Mouse (Mus musculus): ENCODE measurements around the gene Smim27. TPM values are rescaled to one million over a fixed set of nuclear protein-coding genes. Genes with fewer than 3 reads are reported as not detected.

Smim27 gene
- 10 to 100 TPM; 39.7 to 44.9 TPM for total RNA-seq (2023)

GRCm38 (mm10) chr4:40269430-40270032, at the start of gene Smim27, which contains the start of gene Topors:
Gene Smim27, plus strand, starts transcription at chr4:40269579.
Gene Topors, minus strand, starts transcription at chr4:40269850.

GRCm38 (mm10) chr4:40239409-40240271, 29.7 kb upstream of the Smim27 start, which contains the start of gene Ddx58:
Gene Ddx58, minus strand, starts transcription at chr4:40239828.

GRCm38 (mm10) chr4:40279276-40279900, 10.0 kb downstream of the Smim27 start, which contains the start of gene Ndufb6:
Gene Ndufb6, minus strand, starts transcription at chr4:40279421.

Other genes starting within 250 kb of the Smim27 start
- 10 to 100 TPM; 19.0 to 21.0 TPM for gene Aco1, start 126.5 kb upstream of the Smim27 start, total RNA-seq (2023)
- 100 to 1,000 TPM; 108 to 110 TPM for gene Ddx58, start 29.8 kb upstream of the Smim27 start, total RNA-seq (2023)
- gene Topors, start 271 bp downstream of the Smim27 start, total RNA-seq (2023) = 10 to 100 TPM; 39.5 to 40.3 TPM
- 10 to 100 TPM; 38.0 to 38.5 TPM for gene Ndufb6, start 9.8 kb downstream of the Smim27 start, total RNA-seq (2023)
- gene Tmem215, start 202.6 kb downstream of the Smim27 start, total RNA-seq (2023) = not detected

All from T-cell, adult 66 days (primary cell).